Mouse (Mus musculus) heart, postnatal 0 days (tissue): Measurements from ENCODE around the gene Bcor. TPM values are rescaled to one million over a fixed set of nuclear protein-coding genes. Genes with fewer than 3 reads are reported as not detected.

Source experiments
- ATAC-seq: fragments of 200-750 bp; cut with Nextera tagmentation; 2 replicates; pipeline ENCODE4 v1.8.0; 2017; ENCODE audit warnings: low read depth, moderate number of reproducible peaks, moderate library complexity; ENCODE audit not compliant: insufficient read depth
- DNase-seq: peaks from one replicate; pipeline ENCODE4 v3.0.0-alpha.2; 2016; ENCODE audit warnings: low spot score
- H3K27ac ChIP-seq: fragments of 300-500 bp; sonication (generic); 2 replicates; pipeline ENCODE4 v1.5.1; 2014; ENCODE audit warnings: low read depth, mild to moderate bottlenecking
- H3K27me3 ChIP-seq: fragments of 300-500 bp; sonication (generic); 2 replicates; pipeline ENCODE4 v1.6.1; 2014; ENCODE audit warnings: low read length, mixed read lengths; ENCODE audit not compliant: control insufficient read depth, insufficient read depth
- H3K36me3 ChIP-seq: fragments of 300-500 bp; sonication (generic); replicated peaks from 2 replicates; pipeline ENCODE4 v1.6.1; 2014; ENCODE audit warnings: low read length, mixed read lengths; ENCODE audit not compliant: control insufficient read depth, insufficient read depth
- H3K4me1 ChIP-seq: fragments of 300-500 bp; sonication (generic); 2 replicates; pipeline ENCODE4 v1.6.1; 2014; ENCODE audit warnings: antibody characterized with exemption; ENCODE audit not compliant: control insufficient read depth, insufficient read depth
- H3K4me2 ChIP-seq: fragments of 300-500 bp; sonication (generic); 2 replicates; pipeline ENCODE4 v1.6.1; 2014; ENCODE audit warnings: low read depth, mild to moderate bottlenecking, low read length, moderate library complexity
- H3K4me3 ChIP-seq: fragments of 300-500 bp; sonication (generic); 2 replicates; pipeline ENCODE4 v1.5.1; 2014; ENCODE audit warnings: low read depth, low read length
- H3K9ac ChIP-seq: fragments of 300-500 bp; sonication (generic); replicated peaks from 2 replicates; pipeline ENCODE4 v1.6.1; 2014; ENCODE audit warnings: low read depth, low read length, mixed read lengths
- H3K9me3 ChIP-seq: fragments of 300-500 bp; sonication (generic); replicated peaks from 2 replicates; pipeline ENCODE4 v1.6.1; 2016; ENCODE audit warnings: low read length; ENCODE audit not compliant: control insufficient read depth
- CTCF ChIP-seq: IDR thresholded peaks from 2 replicates; pipeline ENCODE4 v1.5.1; 2016; ENCODE audit warnings: antibody characterized with exemption, control low read depth, low read depth
- EP300 ChIP-seq: IDR thresholded peaks from 2 replicates; pipeline ENCODE4 v1.6.1; 2016; ENCODE audit warnings: antibody characterized with exemption, low read depth
- WGBS: fragments of 180-500 bp; shearing (Covaris S2); extraction: QIAGEN DNeasy Blood & Tissue Kit; methylation state at CpG from one replicate; pipeline ENCODE4 v1.1.7; 2014; 5-methylcytosine and 5-hydroxymethylcytosine counted together
- polyA plus RNA-seq: library from polyadenylated mRNA; unstranded; fragments of >200 nt; fragmentation: Nextera tagmentation; extraction: Ambion mirVana; gene quantifications from 2 replicates; pipeline ENCODE4 v1.2.1, GENCODE M21; 2015
- total RNA-seq: library from RNA; depleted of rRNA; stranded (reverse); fragments of >200 nt; gene quantifications from 2 replicates; pipeline ENCODE4 v1.2.3, GENCODE M21; 2014; ENCODE audit warnings: low replicate concordance

Bcor gene
- total and polyA plus RNA-seq, 2 experiments from 2014 or later, result 8.9 to 25.7 TPM

DNA sequence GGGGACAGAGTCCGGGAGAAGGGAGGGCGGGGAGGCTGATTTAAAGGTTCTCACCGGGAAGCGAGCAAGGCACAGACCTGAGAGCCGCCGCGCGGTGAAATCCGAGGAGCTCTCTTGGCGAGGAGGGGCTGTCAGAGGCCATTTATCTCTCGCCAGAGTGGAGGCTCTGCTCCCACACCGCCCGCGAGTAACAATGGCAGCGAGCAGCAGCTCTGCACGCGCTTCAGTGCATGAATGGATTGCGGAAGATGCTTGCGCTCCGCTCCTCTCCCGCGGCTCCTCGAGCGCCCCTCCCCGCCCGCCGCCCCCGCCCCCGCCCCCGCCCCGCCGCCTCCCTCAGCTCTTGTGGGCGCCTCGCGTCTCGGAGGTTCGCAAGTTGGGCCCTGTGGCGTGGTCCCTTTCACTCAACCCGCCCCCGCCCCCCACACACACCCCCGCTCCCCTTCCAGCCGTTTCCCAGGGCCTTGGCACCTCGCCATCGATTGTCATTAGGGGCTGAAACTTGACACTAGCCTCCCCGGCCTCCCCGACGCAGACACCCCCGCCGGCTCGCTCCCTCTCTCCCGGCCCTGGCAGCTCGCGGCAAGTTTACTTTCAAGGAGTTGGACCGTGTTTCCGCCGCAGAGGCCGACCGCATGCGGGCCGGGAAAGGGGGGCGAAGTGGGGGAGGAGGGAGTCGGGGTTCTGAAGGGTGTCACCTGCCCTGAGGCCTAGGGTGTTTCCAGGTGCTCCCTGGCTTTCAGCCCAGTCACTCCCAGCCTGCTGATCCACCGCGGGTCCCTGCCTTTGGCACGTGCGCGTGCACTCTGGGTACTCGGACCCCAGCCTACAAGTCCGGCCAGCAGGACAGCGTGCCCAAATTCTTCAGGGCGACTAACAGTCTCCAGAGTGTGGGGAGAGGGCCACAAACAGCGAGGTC, 31.7 kb downstream of the Bcor start:
- WGBS, result 2% methylated on average over 38 of the region's 72 CpGs
- H3K4me2 ChIP-seq, result peak overlapping the region; percentile 86
- peaks cover 13% of the 10 kb centered on the region; the same call in 1 of the 2 replicates for H3K4me1 ChIP-seq
- no peaks in the 10 kb centered on the region for H3K9me3 ChIP-seq
- peak overlapping the region; percentile 69 for H3K9ac ChIP-seq
- DNase-seq, result no peak
- no peaks in the 10 kb centered on the region for H3K36me3 ChIP-seq
- peaks cover 2% of the 10 kb centered on the region; the same call in 1 of the 2 replicates for H3K27me3 ChIP-seq
- peak overlapping the region; percentile 69 for H3K4me3 ChIP-seq
- ATAC-seq, result peak; percentile 61
- peak overlapping the region; percentile 87 for H3K27ac ChIP-seq
- no peak for TF ChIP-seq EP300
- TF ChIP-seq CTCF, result no peak

DNA sequence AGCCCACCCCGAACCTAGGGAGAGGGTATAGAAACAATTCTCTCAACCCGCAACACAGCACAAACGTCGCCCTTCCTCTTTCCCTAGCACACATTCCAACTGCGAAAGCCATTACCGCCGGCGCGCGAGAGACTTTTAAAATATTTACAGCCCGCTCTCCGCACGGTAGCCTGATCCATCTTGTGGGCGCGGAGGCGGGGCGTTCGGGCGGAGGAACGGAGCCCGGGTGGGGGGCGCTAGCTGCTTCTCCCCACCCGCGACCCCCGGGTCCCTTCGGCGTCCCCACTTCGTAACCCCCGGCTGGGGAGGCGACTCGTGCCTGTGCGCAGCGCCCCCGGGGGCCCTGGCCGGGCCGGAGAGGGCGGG, 32.4 kb downstream of the Bcor start:
- Histone ChIP-seq H3K36me3 (no peaks in the 10 kb centered on the region), H3K27me3 (0 out of 2 replicates have a peak, but pooled peaks cover 2% of the 10 kb centered on the region), H3K4me3 (peak overlapping the region; percentile 69), H3K27ac (peak overlapping the region; percentile 87), H3K9me3 (no peaks in the 10 kb centered on the region), H3K9ac (peak overlapping the region; percentile 69), H3K4me1 (peaks cover 13% of the 10 kb centered on the region; the same call in 1 of the 2 replicates), H3K4me2 (peak overlapping the region; percentile 86)
- no peak for DNase-seq
- 4% methylated on average over 29 of the region's 37 CpGs for WGBS
- 0 out of 2 replicates have a peak, but pooled peaks have one; percentile 3 for ATAC-seq
- TF ChIP-seq EP300, result no peak
- no peak for TF ChIP-seq CTCF

DNA sequence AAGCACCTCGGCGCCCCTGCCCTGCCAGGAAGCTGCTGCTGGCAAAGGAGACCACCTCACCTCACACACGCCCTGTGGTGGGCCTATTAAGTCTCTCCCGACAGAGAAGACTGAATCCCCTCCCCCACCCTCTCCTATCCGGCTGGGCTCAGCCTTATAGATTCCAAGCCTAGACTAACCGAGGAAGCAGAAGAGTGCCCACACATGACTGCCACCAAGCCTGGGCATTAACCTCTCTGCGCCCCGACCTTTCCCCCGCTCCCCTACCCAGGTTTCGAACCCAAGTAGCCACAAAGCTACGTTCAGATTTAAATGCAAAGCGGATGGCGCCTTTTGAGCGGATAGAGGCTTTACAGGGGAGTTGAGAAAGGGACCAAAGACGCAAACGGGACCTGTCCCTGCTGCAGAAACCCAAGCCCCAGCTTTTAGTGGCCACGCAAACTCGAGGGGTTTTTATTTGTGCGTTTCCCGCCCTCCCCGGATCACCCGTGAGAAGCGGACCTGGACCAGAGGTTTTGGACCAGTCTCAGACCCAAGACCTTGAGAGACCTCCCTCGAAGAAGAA, 33.0 kb downstream of the Bcor start:
- peak; percentile 4 for DNase-seq
- ATAC-seq, result no peak
- Histone ChIP-seq H3K27me3 (0 out of 2 replicates have a peak, but pooled peaks cover 2% of the 10 kb centered on the region), H3K27ac (0 out of 2 replicates have a peak overlapping the region, but pooled peaks have one; percentile 87), H3K4me3 (peak overlapping the region; percentile 69), H3K36me3 (no peaks in the 10 kb centered on the region), H3K9me3 (no peaks in the 10 kb centered on the region), H3K4me2 (peak overlapping the region; percentile 86), H3K4me1 (peaks cover 17% of the 10 kb centered on the region; the same call in 1 of the 2 replicates), H3K9ac (peak overlapping the region; percentile 69)
- TF ChIP-seq EP300 (no peak), CTCF (no peak)
- 3% methylated on average over 24 of the region's 24 CpGs for WGBS

DNA sequence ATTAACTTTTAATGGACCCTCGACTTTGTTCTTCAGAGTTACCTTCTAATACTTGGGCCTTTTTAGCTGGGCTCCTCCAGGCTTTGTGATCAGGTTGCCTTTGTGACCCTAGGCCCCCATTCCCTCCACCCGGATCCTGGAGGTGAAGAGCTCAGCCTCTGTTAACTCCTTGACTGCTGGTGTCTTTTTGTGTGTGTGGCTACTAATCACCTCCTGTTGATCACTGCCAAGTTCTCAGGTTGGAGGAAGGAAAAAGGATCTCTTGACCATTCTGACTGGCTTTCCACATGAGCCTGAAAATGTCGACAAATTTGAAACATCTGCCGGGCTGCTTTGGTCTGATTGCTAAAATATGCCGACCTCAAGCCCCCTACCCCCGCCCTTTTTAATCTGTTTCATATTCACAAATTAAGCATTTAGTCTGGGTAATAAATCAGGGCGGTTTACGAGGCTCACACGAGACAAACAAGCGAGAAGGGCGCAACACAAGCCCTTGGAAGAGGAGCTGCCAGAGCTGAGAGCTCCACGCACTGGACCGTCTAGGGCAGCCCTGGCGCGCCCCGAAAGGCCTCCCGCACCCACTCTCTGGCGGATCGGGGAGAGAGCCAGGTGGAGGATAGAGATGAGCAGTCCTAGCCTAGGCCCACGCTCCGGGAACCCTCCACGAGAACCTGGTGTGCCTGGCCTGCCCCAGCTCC, 33.6 kb downstream of the Bcor start:
- Histone ChIP-seq H3K4me1 (peaks cover 18% of the 10 kb centered on the region; the same call in 1 of the 2 replicates), H3K9me3 (no peaks in the 10 kb centered on the region), H3K9ac (peak overlapping the region; percentile 69), H3K27me3 (0 out of 2 replicates have a peak, but pooled peaks cover 2% of the 10 kb centered on the region), H3K27ac (no peak overlapping the region), H3K4me3 (peak overlapping the region; percentile 69), H3K4me2 (peak overlapping the region; percentile 86), H3K36me3 (no peaks in the 10 kb centered on the region)
- WGBS, result 24% methylated on average over 22 of the region's 22 CpGs
- no peak for TF ChIP-seq EP300
- TF ChIP-seq CTCF, result no peak
- DNase-seq (no peak), ATAC-seq (no peak)

DNA sequence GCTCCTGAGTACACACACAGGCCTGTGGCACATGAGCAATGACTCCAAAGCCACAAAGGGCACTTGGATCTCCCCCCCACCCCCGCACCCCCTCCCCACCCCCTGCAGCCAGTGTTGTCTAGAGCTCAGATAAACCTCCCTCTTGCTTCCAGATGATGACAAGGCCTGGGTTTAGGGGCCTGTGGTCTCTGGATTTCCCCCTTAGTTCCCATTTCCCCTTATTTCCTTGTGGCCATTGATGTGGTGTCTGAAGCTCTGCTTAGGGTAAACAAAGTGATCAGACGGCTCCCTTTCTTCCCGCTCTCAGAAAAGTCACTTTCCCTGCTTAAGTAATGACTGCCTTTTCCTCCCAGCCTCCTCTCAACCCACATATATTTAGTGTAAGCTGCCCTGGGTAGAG, 35.6 kb downstream of the Bcor start:
- 42% methylated on average over 3 of the region's 3 CpGs for WGBS
- TF ChIP-seq EP300 (no peak), CTCF (no peak)
- H3K9me3 ChIP-seq, result no peaks in the 10 kb centered on the region
- ATAC-seq (no peak), DNase-seq (no peak)
- no peak overlapping the region for H3K9ac ChIP-seq
- no peak overlapping the region for H3K4me3 ChIP-seq
- no peaks in the 10 kb centered on the region for H3K36me3 ChIP-seq
- 0 out of 2 replicates have a peak, but pooled peaks cover 2% of the 10 kb centered on the region for H3K27me3 ChIP-seq
- H3K4me1 ChIP-seq, result peaks cover 18% of the 10 kb centered on the region; the same call in 1 of the 2 replicates
- no peak overlapping the region for H3K4me2 ChIP-seq
- H3K27ac ChIP-seq, result no peak overlapping the region
